Mouse (Mus musculus) bone marrow, adult 2 months (tissue): ENCODE results near the gene Rae1.

Source experiments
- CTCF ChIP-seq: fragments of 200-500 bp; IDR thresholded peaks from 2 replicates; pipeline ENCODE4 v1.5.1; 2011; ENCODE audit warnings: low read length, control low read depth; ENCODE audit not compliant: control insufficient read depth, insufficient read depth
- POLR2A ChIP-seq: fragments of 200-500 bp; IDR thresholded peaks from 2 replicates; pipeline ENCODE4 v1.6.1; 2011; ENCODE audit warnings: low read depth, mild to moderate bottlenecking, control low read depth, low read length, borderline replicate concordance; ENCODE audit not compliant: control insufficient read depth

DNA sequence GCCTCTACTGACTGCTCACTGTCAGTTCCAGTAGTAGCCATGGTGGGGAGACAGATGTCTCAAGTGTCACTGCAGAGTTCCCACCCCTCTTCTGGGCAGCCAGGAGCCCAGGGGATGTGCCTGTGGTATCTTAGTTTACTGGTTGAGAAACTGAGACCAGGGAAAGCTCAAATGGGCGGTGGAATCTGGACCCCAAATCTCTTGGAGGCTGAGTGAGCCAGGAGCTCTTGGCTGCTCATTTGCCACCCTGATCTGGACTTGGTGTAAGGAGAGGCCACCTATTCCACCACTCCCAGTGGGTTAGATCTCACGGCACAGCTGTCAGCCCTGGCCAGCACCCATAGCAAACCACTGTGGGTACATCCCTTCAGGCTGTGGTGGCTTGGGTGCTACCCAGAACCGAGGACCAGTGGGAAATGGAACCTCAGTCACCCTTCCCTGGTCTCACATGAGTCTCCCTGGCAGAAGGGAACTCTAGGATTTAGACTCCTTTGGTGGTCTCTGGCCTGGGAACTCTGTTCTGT is 28.7 kb downstream of the Rae1 start:
- no peak for TF ChIP-seq CTCF
- no peak for TF ChIP-seq POLR2A
